Comparison of ENCODE assay signal across 9 mouse cellular contexts in the genomic region with DNA sequence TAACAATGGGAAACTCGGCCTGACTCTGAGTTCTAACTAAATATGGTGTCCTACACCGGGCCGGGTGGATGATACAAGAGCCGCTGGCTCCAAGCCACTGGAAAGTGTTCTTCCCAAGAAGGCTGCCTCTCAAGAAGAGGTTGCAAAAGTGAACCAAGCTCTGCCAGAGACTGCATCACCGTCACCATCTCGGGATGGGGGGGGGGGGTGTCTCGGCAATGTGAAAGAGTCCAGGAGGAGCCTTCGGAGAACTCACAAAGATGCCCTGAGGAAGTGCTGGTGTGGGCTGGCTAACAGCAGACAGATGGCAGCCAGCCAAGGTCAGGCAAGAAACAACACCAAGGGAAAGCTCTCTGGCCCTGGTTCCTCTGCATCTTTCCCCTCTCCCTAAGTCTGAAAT.
DNase-seq lines count a peak whose midpoint lies in the region; ATAC-seq lines count a peak whose summit lies in the region.
"Had no signal": no experiment of that assay in that cellular context is flagged by ENCODE, and none has a peak within 500 bp of the region (broad histone marks: within the 10 kb centered on the region; RNA-seq: fewer than 3 reads in every experiment).

No protein-coding gene starts in this region.

- no peaks in the 10 kb centered on the region for H3K27me3 ChIP-seq in intestine, embryonic 16.5 days (replicated peaks; ENCODE audit: control insufficient read depth, insufficient read depth, low read length)

- no peak overlapping the region for H3K4me2 ChIP-seq in intestine, embryonic 16.5 days (ENCODE audit: low read depth, low read length)

- no peaks in the 10 kb centered on the region for H3K36me3 ChIP-seq in intestine, embryonic 16.5 days (ENCODE audit: control insufficient read depth, insufficient read depth, low read length)

- DNase-seq in cerebellum, postnatal 36 days: peak; percentile 53 to 55
- no peak for DNase-seq in cerebellum, adult 11 months
- DNase-seq in urinary bladder, postnatal 14 days (ENCODE audit: low spot score): peak; percentile 59
- no peak for DNase-seq in urinary bladder, postnatal 25 days (ENCODE audit: low spot score)
- no peak for DNase-seq in frontal cortex, postnatal 25 days (ENCODE audit: low spot score in 2 of 2)

- no peak overlapping the region for H3K9ac ChIP-seq in intestine, embryonic 16.5 days (ENCODE audit: low read depth, low read length)
- H3K9ac ChIP-seq: liver, embryonic 14.5 days had no signal

- peak; percentile 33; the same call in 1 of the 2 replicates for ATAC-seq in intestine, embryonic 16.5 days
- no peak for ATAC-seq in megakaryocyte progenitor cell, adult 5-6 weeks (replicated peaks; ENCODE audit: poor library complexity)
- ATAC-seq in CD4-positive, CD25-positive, alpha-beta regulatory T cell, adult 4 months: no peak

- H3K4me3 ChIP-seq in intestine, embryonic 16.5 days (ENCODE audit: low read length): no peak overlapping the region

- peaks cover 10% of the 10 kb centered on the region; the same call in 1 of the 2 replicates for H3K4me1 ChIP-seq in intestine, embryonic 16.5 days (ENCODE audit: control insufficient read depth, insufficient read depth, low read length)

- H3K27ac ChIP-seq in intestine, embryonic 16.5 days (ENCODE audit: low read length): peak overlapping the region; percentile 68
- H3K27ac ChIP-seq: liver, embryonic 14.5 days had no signal

- no peaks in the 10 kb centered on the region for H3K9me3 ChIP-seq in intestine, embryonic 16.5 days (ENCODE audit: control insufficient read depth, low read length)

- 53% methylated on average over 8 of the region's 8 CpGs for WGBS in intestine, embryonic 16.5 days

Comparison
In these comparisons a context has a peak if more than half of its experiments do, and no peak if none do; other contexts are left out.
1. DNase-seq: peak in cerebellum, postnatal 36 days (2 of 2) and urinary bladder, postnatal 14 days (single experiment); none in cerebellum, adult 11 months (single experiment), urinary bladder, postnatal 25 days (single experiment) and frontal cortex, postnatal 25 days (0 of 2).